Comparison of ENCODE assay signal across 13 mouse cellular contexts in the genomic region with DNA sequence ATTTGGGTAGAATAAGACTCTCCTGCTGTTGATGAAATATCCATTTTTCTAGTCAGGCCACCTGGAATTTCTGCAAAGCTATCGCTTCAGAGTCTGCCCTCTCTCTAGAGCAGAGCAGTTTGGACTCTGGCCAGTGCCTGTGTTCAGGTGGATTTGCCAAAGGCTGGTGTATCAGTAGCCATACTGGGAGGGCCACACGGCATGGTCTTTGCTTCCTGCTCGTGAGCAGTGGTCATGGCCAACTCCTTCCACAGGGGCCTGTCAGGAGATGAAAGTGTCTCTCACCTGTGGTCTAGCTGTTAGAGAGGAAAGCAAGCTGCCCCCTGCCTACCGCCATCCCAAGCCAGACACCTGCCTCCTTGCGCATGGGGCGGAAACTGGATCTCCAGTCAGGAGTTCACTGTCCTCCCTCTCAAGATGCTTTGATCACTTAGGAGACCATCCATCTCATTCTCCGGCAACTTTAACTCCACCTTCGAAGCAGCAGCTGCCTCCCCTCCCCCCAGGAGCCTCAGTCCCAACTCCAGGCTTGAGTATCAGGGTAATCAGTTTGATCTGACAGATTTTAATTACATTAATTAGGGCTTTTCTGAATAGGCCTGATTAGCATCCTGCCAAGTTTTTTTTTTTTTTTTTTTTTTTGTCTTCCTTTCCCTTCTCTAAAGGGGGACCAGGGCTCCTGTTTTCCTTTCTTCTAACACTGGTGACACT. TPM values are rescaled to one million over a fixed set of nuclear protein-coding genes. Genes with fewer than 3 reads are reported as not detected.
DNase-seq lines count a peak whose midpoint lies in the region; ATAC-seq and TF ChIP-seq lines count a peak whose summit lies in the region.
"Had no signal": no experiment of that assay in that cellular context is flagged by ENCODE, and none has a peak within 500 bp of the region (broad histone marks: within the 10 kb centered on the region; RNA-seq: fewer than 3 reads in every experiment).

No protein-coding gene starts in this region.

- no peaks in the 10 kb centered on the region for H3K27me3 ChIP-seq in forebrain, embryonic 11.5 days (ENCODE audit: control insufficient read depth, insufficient read depth, low read length)
- peaks cover 82% of the 10 kb centered on the region for H3K27me3 ChIP-seq in forebrain, embryonic 10.5 days (ENCODE audit: poor library complexity, severe bottlenecking)
- H3K27me3 ChIP-seq in E14TG2a.4 (ENCODE audit: insufficient read depth, low read length) = 0 out of 2 replicates have a peak, but pooled peaks cover 5% of the 10 kb centered on the region
- H3K27me3 ChIP-seq: lung, embryonic 15.5 days had no signal

- WGBS in forebrain, embryonic 11.5 days = 69% methylated on average over 8 of the region's 8 CpGs
- WGBS in forebrain, embryonic 10.5 days = 71% methylated on average over 8 of the region's 8 CpGs

- peak; percentile 33; the same call in 1 of the 2 replicates for ATAC-seq in forebrain, embryonic 11.5 days (replicated peaks; ENCODE audit: low FRiP score)
- no peak for ATAC-seq in monocyte, adult 5-6 weeks (replicated peaks; ENCODE audit: insufficient number of reproducible peaks, low FRiP score, low TSS enrichment, poor library complexity, severe bottlenecking)
- ATAC-seq in frontal cortex, adult (ENCODE audit: low TSS enrichment) = no peak
- ATAC-seq: inflammation-experienced regulatory T-cells, adult 6 months had no signal

- no peak for DNase-seq in forebrain, embryonic 11.5 days (ENCODE audit: low spot score)
- DNase-seq in forebrain, embryonic 10.5 days (ENCODE audit: extremely low spot score, low spot score) = no peak
- DNase-seq in cerebellum, postnatal 36 days = peak; percentile 44 to 51
- DNase-seq in kidney, adult 9 months = peak; percentile 49
- DNase-seq in urinary bladder, adult 2 months (ENCODE audit: low spot score) = no peak
- DNase-seq: heart, adult 11 months; right cerebral cortex, postnatal 14 days; thymus, adult 2 months had no signal

- H3K36me3 ChIP-seq in forebrain, embryonic 11.5 days (ENCODE audit: control insufficient read depth, insufficient read depth, low read length) = no peaks in the 10 kb centered on the region
- no peaks in the 10 kb centered on the region for H3K36me3 ChIP-seq in forebrain, embryonic 10.5 days (replicated peaks)
- H3K36me3 ChIP-seq in E14TG2a.4 (ENCODE audit: insufficient read depth, low read length) = no peaks in the 10 kb centered on the region
- H3K36me3 ChIP-seq: lung, embryonic 15.5 days had no signal

- H3K9ac ChIP-seq in forebrain, embryonic 11.5 days (ENCODE audit: low read length) = no peak overlapping the region
- H3K9ac ChIP-seq: lung, embryonic 15.5 days had no signal

- H3K9me3 ChIP-seq in forebrain, embryonic 11.5 days (ENCODE audit: control insufficient read depth, low read length) = no peaks in the 10 kb centered on the region
- no peaks in the 10 kb centered on the region for H3K9me3 ChIP-seq in forebrain, embryonic 10.5 days
- no peaks in the 10 kb centered on the region for H3K9me3 ChIP-seq in E14TG2a.4 (ENCODE audit: low read length)
- H3K9me3 ChIP-seq: lung, embryonic 15.5 days had no signal

- no peak overlapping the region for H3K4me3 ChIP-seq in forebrain, embryonic 11.5 days (ENCODE audit: low read depth, low read length)
- H3K4me3 ChIP-seq in forebrain, embryonic 10.5 days = no peak overlapping the region
- peak overlapping the region; percentile 17; the same call in 1 of the 2 replicates for H3K4me3 ChIP-seq in E14TG2a.4 (replicated peaks; ENCODE audit: low read length)
- H3K4me3 ChIP-seq: lung, embryonic 15.5 days had no signal

- H3K27ac ChIP-seq in forebrain, embryonic 11.5 days (ENCODE audit: low read depth, low read length) = no peak overlapping the region
- no peak overlapping the region for H3K27ac ChIP-seq in forebrain, embryonic 10.5 days
- H3K27ac ChIP-seq: lung, embryonic 15.5 days had no signal

- H3K4me1 ChIP-seq in forebrain, embryonic 11.5 days (replicated peaks; ENCODE audit: control insufficient read depth, insufficient read depth, low read length) = no peaks in the 10 kb centered on the region
- peaks cover 11% of the 10 kb centered on the region for H3K4me1 ChIP-seq in forebrain, embryonic 10.5 days
- H3K4me1 ChIP-seq in E14TG2a.4 (replicated peaks; ENCODE audit: low read depth, low read length) = peaks cover 32% of the 10 kb centered on the region

- TF ChIP-seq CTCF in E14TG2a.4 (conservative IDR thresholded peaks at IDR 0.05; ENCODE audit: low read length) = no peak

- H3K4me2 ChIP-seq in forebrain, embryonic 11.5 days (ENCODE audit: low read depth, low read length, severe bottlenecking) = no peak overlapping the region
- H3K4me2 ChIP-seq: lung, embryonic 15.5 days had no signal

RNA-seq across cellular contexts. Expression of a gene that starts 35.3 kb away (rescaled TPM):
- polyA plus RNA-seq in forebrain, embryonic 11.5 days (2014; fragmentation: Nextera tagmentation; extraction: Ambion mirVana) = 0.77 and 1.5 TPM in 2 replicates
- 0.73 and 1.2 TPM in 2 replicates for polyA plus RNA-seq in forebrain, embryonic 10.5 days (2016; fragmentation: Nextera tagmentation; extraction: Ambion mirVana)
- polyA plus RNA-seq in urinary bladder, adult 2 months (2012; rRNA removed) = 1.4 and 1.8 TPM in 2 replicates
- total RNA-seq in monocyte, adult 5-6 weeks (2017) = 17.3 to 47.1 TPM (median 17.5 TPM) in 3 replicates

Comparison
In these comparisons a context has a peak if more than half of its experiments do, and no peak if none do; other contexts are left out.
1. DNase-seq: peak in cerebellum, postnatal 36 days (2 of 2) and kidney, adult 9 months (single experiment); none in forebrain, embryonic 11.5 days (single experiment), forebrain, embryonic 10.5 days (single experiment) and urinary bladder, adult 2 months (single experiment).